Mouse (Mus musculus): ENCODE results near the gene Gm10647. TPM values are rescaled to one million over a fixed set of nuclear protein-coding genes. Genes with fewer than 3 reads are reported as not detected.
"Not testable (repeated sequence)": the region's sequence is repeated elsewhere in the genome, so short reads cannot be mapped to it uniquely, and the experiment has no call there.

Gene Gm10647
- under 1 TPM; 0.28 to 0.41 TPM for total RNA-seq (2021)

- intact Hi-C loops (cut with DNase I): loop anchor here (5.0 kb wide), 1 partner anchor 246 kb away; no protein-coding TSS in a partner anchor
- no peak for DNase-seq (ENCODE audit: low spot score in 2 of 2)
Measured at GRCm38 (mm10) chr9:66796739-66797138, at the start of gene Gm10647. Gene Gm10647, plus strand, starts transcription at chr9:66797039.

DNA sequence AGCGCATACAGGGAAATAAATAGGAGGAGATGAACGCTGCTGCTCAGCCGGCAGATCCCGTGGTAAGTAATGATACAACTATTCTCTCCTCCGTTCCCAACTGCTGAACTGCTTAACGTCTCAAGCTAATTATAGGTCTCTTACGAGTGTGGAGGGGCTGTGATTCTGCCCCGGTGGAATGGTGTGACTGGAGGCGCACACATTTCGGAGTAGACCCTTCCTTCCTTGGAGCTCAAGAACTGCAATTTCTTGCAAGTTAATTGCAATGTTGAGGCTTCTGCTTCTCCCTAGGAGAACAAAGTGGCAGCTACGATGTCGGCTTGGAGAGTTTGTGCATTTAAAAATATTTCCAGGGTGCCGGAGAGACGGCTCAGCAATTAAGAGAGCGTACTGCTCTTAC lies 48.4 kb upstream of the Gm10647 start:
- intact Hi-C loops (cut with DNase I): no loop called here
- peak; percentile 20 to 25 for DNase-seq (ENCODE audit: low spot score in 2 of 2)

GRCm38 (mm10) chr9:66752849-66753248 lies 44.0 kb upstream of the Gm10647 start:
- DNase-seq (ENCODE audit: low spot score in 2 of 2): peak; percentile 44 to 73
- intact Hi-C loops (cut with DNase I): no loop called here

DNA sequence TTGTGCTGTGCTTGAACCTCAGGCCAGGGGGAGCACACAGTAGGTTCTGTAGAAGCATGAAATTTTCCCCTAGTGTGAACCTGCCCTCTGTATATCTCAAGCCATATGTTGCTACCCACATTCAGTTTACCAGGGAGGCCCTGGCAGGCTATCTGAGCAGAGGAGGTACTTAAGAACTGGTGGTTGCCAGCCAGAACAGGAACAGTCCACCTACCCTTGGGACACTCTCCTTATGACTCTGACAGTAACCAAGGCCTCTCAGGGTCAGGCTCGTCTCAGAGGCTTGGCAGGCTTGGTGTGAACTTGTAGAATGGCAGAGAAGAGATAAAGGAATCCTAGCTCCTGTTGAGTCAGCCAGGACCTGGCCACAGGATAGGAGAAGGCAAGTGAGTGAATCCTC lies 35.8 kb upstream of the Gm10647 start:
- intact Hi-C loops (cut with DNase I): no loop called here

GRCm38 (mm10) chr9:66768721-66769120 lies 28.1 kb upstream of the Gm10647 start:
- intact Hi-C loops (cut with DNase I): no loop called here
- DNase-seq (ENCODE audit: low spot score in 2 of 2): no peak

More for the DNA sequence above, 35.8 kb upstream of the Gm10647 start:
- DNase-seq (ENCODE audit: low spot score in 2 of 2): no peak

DNA sequence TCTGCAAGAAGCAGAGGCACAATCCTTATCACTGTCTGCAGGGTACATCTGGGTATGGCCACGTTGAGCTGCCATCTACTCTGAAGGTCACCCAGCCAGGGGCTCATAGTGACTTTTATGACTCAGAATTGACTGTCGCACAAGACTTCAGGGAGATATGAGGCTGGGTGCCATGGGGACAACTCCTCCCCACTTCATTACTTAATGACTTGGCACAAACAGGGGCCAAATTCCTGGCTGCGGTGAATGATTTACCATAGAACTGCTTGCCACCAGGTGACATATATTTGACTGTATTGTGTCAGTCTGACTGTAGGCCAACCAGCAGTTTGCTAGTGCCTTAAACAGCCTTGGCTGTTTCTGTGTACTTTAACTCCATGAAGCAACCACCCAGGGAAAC lies 27.6 kb upstream of the Gm10647 start:
- no peak for DNase-seq (ENCODE audit: low spot score in 2 of 2)
- intact Hi-C loops (cut with DNase I): no loop called here

- intact Hi-C loops (cut with DNase I): no loop called here
- DNase-seq (ENCODE audit: low spot score in 2 of 2): no peak
Measured at GRCm38 (mm10) chr9:66770701-66771100, 26.1 kb upstream of the Gm10647 start.

DNA sequence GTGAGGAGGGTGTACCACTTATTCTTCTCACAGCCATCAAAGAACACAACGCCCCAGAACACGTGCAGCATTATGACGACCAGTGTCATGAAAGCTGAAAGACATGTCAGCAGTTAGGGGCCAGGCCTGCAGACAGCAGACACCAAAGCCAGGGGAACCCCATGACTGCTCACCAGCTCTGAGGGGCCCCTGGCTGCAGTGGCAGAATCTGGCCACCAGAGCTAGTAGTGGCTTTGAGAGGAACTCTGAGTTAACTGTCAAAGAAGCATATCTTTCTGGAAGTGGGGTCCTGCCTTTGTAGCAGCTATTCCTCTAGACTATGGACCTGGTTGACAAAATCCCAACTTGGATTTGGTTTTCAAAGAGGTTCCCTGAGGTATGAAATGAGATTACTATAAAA lies 12.3 kb upstream of the Gm10647 start:
- DNase-seq (ENCODE audit: low spot score in 2 of 2); intact Hi-C loops (cut with DNase I): not testable (repeated sequence)

- DNase-seq (ENCODE audit: low spot score in 2 of 2): peak in 1 of 2 experiments; percentile 65
- intact Hi-C loops (cut with DNase I): loop anchor here (5.0 kb wide), 2 partner anchors 81 to 141 kb away; no protein-coding TSS in a partner anchor
Measured at GRCm38 (mm10) chr9:66787821-66788220, 9.0 kb upstream of the Gm10647 start.

DNA sequence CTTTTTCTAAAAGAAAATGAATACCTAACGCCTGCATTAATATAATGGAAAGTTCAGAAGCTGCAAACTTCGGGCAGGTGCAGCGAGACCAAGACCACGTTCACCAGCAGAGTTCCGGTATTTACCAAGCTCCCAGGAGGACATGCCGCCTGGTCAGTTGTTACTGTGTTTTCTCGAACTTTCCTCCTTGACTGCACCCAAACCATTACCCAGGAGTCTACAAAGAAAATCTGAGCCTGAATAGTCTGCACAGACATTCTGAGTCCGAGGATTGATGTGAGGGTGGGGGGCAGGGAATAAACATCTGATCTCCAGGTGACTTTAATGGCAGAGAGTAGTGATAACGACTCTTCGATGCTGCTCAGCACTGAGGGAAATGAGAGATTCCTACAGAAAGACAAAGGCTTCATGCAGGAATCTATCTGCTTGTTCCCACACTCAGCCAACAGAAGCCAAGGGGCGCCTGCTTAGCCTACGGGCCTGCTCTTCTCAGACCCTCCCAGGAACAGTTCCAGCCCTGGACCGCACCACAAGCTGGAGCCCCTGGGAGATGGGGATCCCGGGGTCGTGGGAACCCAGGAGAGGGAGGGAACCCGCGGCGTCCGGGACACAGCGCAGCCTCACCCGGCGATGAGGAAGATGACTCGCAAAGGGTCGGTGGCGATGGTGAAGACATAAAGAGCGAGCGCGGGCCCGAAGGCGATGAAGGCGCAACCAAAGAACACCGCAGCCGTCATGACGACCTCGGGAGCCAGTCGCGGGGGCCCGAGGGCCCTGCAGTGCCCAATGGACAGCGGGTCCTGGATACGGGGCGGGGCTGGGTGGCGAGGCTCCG lies 2.0 kb upstream of the Gm10647 start:
- intact Hi-C loops (cut with DNase I): loop anchor here (2.0 to 5.0 kb wide), 2 partner anchors 247 to 282 kb away; no protein-coding TSS in a partner anchor
- DNase-seq (ENCODE audit: low spot score in 2 of 2): peak in 1 of 2 experiments; percentile 16

- intact Hi-C loops (cut with DNase I): loop anchor here (2.0 to 5.0 kb wide), 2 partner anchors 247 to 283 kb away; no protein-coding TSS in a partner anchor
- peak; percentile 92 to 97 for DNase-seq (ENCODE audit: low spot score in 2 of 2)
Measured at GRCm38 (mm10) chr9:66795464-66796324, 1.1 kb upstream of the Gm10647 start, which contains the start of gene Aph1b. Gene Aph1b, minus strand, starts transcription at chr9:66795490.

DNA sequence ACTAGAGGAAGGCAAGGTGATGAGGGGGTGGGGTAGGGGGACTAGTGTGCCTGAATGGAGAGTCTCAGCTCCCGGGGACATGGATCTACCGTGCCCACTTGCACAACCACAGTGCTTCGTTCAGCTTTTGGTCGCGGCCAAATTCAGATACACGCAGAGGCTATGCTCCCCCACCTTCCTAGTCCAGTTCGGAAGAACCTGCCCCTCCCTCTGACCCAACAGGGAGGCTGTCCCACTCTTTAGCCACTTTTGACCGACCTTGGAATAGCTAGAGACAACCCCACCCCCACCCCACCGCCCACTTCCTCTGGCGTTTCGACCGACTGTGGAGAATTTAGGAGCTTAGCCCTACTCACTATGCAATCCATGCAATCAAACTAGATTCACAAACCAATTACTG lies 5.1 kb downstream of the Gm10647 start:
- DNase-seq (ENCODE audit: low spot score in 2 of 2): no peak
- intact Hi-C loops (cut with DNase I): no loop called here

DNA sequence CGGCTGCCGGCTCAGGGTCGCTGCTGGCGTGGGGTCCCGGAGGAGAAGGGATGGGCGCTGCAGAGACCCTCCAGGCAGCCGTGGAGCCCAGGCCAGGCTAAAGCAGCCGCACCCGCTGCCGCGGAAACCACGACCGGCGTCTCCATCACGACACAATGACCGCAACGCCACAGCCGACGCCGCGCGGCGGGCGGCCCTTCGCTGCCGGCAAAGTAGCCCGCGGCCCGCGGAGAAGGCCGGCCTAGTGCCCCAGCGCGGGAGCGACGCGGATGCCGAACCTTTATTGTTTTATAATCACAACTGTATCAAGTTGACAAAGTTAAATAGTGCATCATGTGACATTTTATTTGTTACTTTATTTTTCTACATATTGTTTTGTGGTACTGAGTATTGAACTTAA lies 9.1 kb downstream of the Gm10647 start:
- DNase-seq (ENCODE audit: low spot score in 2 of 2); intact Hi-C loops (cut with DNase I): not testable (repeated sequence)

DNA sequence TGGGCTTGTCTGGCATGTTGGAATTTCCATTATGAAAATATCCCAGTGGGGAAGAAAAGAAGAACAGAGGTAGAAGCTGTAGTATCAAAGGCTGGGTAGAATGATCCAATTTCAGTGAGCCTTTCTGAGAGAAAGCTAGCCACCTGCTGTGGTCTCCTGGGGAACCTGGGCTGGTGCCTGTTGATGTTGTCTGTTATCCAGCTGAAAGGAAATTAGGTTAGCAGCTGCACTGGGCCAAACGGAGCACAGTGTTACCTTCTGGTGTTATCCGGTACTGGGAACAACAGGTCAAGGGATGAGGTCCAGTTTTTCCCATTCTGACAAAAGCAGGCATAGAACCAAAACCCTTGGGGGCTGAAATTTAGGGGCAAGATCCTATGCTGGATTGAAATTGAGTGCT lies 16.6 kb downstream of the Gm10647 start:
- no peak for DNase-seq (ENCODE audit: low spot score in 2 of 2)
- intact Hi-C loops (cut with DNase I): no loop called here

DNA sequence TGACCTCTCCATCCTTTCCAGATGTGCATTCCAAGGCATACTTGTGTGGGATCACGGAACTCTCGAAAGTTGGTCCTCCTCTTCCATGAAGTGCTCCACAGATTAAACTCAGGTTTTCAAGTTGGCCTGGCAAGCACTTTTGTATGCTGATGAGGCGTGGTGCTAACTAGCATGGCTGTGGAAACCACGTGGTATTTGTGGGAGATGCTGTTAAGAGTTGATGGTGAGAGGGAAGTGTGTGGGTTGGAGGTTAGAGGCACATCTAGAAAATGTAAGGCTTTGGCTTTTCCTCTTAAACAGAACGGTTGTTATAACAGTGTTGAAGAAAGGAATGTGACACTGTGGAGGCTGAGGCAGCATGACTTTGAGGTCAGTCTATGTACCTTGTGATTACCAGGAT lies 24.2 kb downstream of the Gm10647 start:
- intact Hi-C loops (cut with DNase I): loop anchor here (2.0 kb wide), 1 partner anchor 40 kb away; no protein-coding TSS in a partner anchor
- DNase-seq (ENCODE audit: low spot score in 2 of 2): no peak

DNA sequence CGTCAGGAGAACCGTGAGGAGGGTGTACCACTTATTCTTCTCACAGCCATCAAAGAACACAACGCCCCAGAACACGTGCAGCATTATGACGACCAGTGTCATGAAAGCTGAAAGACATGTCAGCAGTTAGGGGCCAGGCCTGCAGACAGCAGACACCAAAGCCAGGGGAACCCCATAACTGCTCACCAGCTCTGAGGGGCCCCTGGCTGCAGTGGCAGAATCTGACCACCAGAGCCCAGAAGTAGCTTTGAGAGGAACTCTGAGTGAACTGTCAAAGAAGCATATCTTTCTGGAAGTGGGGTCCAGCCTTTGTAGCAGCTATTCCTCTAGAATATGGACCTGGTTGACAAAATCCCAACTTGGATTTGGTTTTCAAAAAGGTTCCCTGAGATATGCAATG lies 25.4 kb downstream of the Gm10647 start:
- intact Hi-C loops (cut with DNase I); DNase-seq (ENCODE audit: low spot score in 2 of 2): not testable (repeated sequence)

GRCm38 (mm10) chr9:66825990-66826389 lies 29.2 kb downstream of the Gm10647 start:
- intact Hi-C loops (cut with DNase I): loop anchor here (5.0 kb wide), 2 partner anchors 179 to 314 kb away; partner anchors contain the start of gene Fbxl22
- DNase-seq (ENCODE audit: low spot score in 2 of 2): peak; percentile 28 to 67

- DNase-seq (ENCODE audit: low spot score in 2 of 2): no peak
- intact Hi-C loops (cut with DNase I): loop anchor here (5.0 kb wide), 1 partner anchor 105 kb away; no protein-coding TSS in a partner anchor
Measured at GRCm38 (mm10) chr9:66832366-66832908, 35.6 kb downstream of the Gm10647 start.

- intact Hi-C loops (cut with DNase I): loop anchor here (1.0 to 5.0 kb wide), 2 partner anchors 85 to 103 kb away; partner anchors contain the start of gene Rab8b
- DNase-seq (ENCODE audit: low spot score in 2 of 2): peak in 1 of 2 experiments; percentile 18
Measured at GRCm38 (mm10) chr9:66833851-66834250, 37.0 kb downstream of the Gm10647 start.
